Mouse (Mus musculus): ENCODE measurements at regions not wholly inside any gene's neighbourhood (a gene's known extent, or its start where the extent isn't known, plus 50 kb on each side); places are given as distances from the start of the nearest gene placed in this dataset.

- in situ Hi-C loops (cut with MboI, MseI) = no loop called here
Measured at GRCm38 (mm10) chr3:149508671-149509070, 518.3 kb upstream of the Adgrl2 start.

- in situ Hi-C loops (cut with MboI, MseI) = no loop called here
Measured at GRCm38 (mm10) chr3:149505692-149506091, 515.3 kb upstream of the Adgrl2 start.

- in situ Hi-C loops (cut with MboI, MseI) = no loop called here
Measured at GRCm38 (mm10) chr3:149503992-149504391, 513.6 kb upstream of the Adgrl2 start.

- in situ Hi-C loops (cut with MboI, MseI) = no loop called here
Measured at GRCm38 (mm10) chr3:149500130-149500529, 509.8 kb upstream of the Adgrl2 start.

- in situ Hi-C loops (cut with MboI, MseI) = no loop called here
Measured at GRCm38 (mm10) chr3:149498765-149499164, 508.4 kb upstream of the Adgrl2 start.

- in situ Hi-C loops (cut with MboI, MseI) = no loop called here
Measured at GRCm38 (mm10) chr3:149496829-149497471, 506.6 kb upstream of the Adgrl2 start.

GRCm38 (mm10) chr3:149496122-149496521 is 505.8 kb upstream of the Adgrl2 start:
- in situ Hi-C loops (cut with MboI, MseI) = no loop called here

- in situ Hi-C loops (cut with MboI, MseI) = no loop called here
Measured at GRCm38 (mm10) chr3:149488147-149488546, 497.8 kb upstream of the Adgrl2 start.

GRCm38 (mm10) chr3:149485406-149485805 is 495.1 kb upstream of the Adgrl2 start:
- in situ Hi-C loops (cut with MboI, MseI) = no loop called here

- in situ Hi-C loops (cut with MboI, MseI) = no loop called here
Measured at GRCm38 (mm10) chr3:149484319-149484718, 494.0 kb upstream of the Adgrl2 start.

- in situ Hi-C loops (cut with MboI, MseI) = loop anchor here in 1 of 2 experiments (5.0 kb wide), 1 partner anchor 1741 kb away; no protein-coding TSS in a partner anchor
Measured at GRCm38 (mm10) chr3:149476151-149476550, 485.8 kb upstream of the Adgrl2 start.

- in situ Hi-C loops (cut with MboI, MseI) = no loop called here
Measured at GRCm38 (mm10) chr3:149466973-149467372, 476.6 kb upstream of the Adgrl2 start.

GRCm38 (mm10) chr3:149464603-149465002 is 474.2 kb upstream of the Adgrl2 start:
- in situ Hi-C loops (cut with MboI, MseI) = no loop called here

- in situ Hi-C loops (cut with MboI, MseI) = no loop called here
Measured at GRCm38 (mm10) chr3:149462121-149462541, 471.8 kb upstream of the Adgrl2 start.

GRCm38 (mm10) chr3:149461613-149462012 is 471.3 kb upstream of the Adgrl2 start:
- in situ Hi-C loops (cut with MboI, MseI) = no loop called here

GRCm38 (mm10) chr3:149449376-149449775 is 459.0 kb upstream of the Adgrl2 start:
- in situ Hi-C loops (cut with MboI, MseI) = no loop called here

- in situ Hi-C loops (cut with MboI, MseI) = no loop called here
Measured at GRCm38 (mm10) chr3:149445991-149446564, 455.7 kb upstream of the Adgrl2 start.

- in situ Hi-C loops (cut with MboI, MseI) = no loop called here
Measured at GRCm38 (mm10) chr3:149444854-149445577, 454.7 kb upstream of the Adgrl2 start.

GRCm38 (mm10) chr3:149444377-149444776 is 454.0 kb upstream of the Adgrl2 start:
- in situ Hi-C loops (cut with MboI, MseI) = no loop called here

- in situ Hi-C loops (cut with MboI, MseI) = no loop called here
Measured at GRCm38 (mm10) chr3:149441227-149441626, 450.9 kb upstream of the Adgrl2 start.

GRCm38 (mm10) chr3:149437763-149438162 is 447.4 kb upstream of the Adgrl2 start:
- in situ Hi-C loops (cut with MboI, MseI) = no loop called here

- in situ Hi-C loops (cut with MboI, MseI) = no loop called here
Measured at GRCm38 (mm10) chr3:149436944-149437343, 446.6 kb upstream of the Adgrl2 start.

- in situ Hi-C loops (cut with MboI, MseI) = no loop called here
Measured at GRCm38 (mm10) chr3:149436420-149436819, 446.1 kb upstream of the Adgrl2 start.

Measured in T-helper 17 cell (primary cell).